Comparison of ENCODE assay signal across 9 mouse cellular contexts in genomic region chr14:122405897-122406540, GRCm38 (mm10). TPM values are rescaled to one million over a fixed set of nuclear protein-coding genes. Genes with fewer than 3 reads are reported as not detected.
DNase-seq lines count a peak whose midpoint lies in the region; ATAC-seq lines count a peak whose summit lies in the region.
"Had no signal": no experiment of that assay in that cellular context is flagged by ENCODE, and none has a peak within 500 bp of the region (broad histone marks: within the 10 kb centered on the region; RNA-seq: fewer than 3 reads in every experiment).

No protein-coding gene starts in this region.

- no peaks in the 10 kb centered on the region for H3K36me3 ChIP-seq in hindbrain, embryonic 13.5 days
- H3K36me3 ChIP-seq in midbrain, embryonic 13.5 days: no peaks in the 10 kb centered on the region

- intact Hi-C loops in heart, postnatal 14 days (cut with DNase I): no loop called here
- intact Hi-C loops in left cerebral cortex, postnatal 14 days (cut with DNase I): loop anchor here (5.0 kb wide), 3 partner anchors 46 to 174 kb away; partner anchors contain the start of genes Gm5089 and Zic2

- peaks cover 43% of the 10 kb centered on the region for H3K4me1 ChIP-seq in hindbrain, embryonic 13.5 days (replicated peaks)
- peaks cover 36% of the 10 kb centered on the region for H3K4me1 ChIP-seq in midbrain, embryonic 13.5 days (replicated peaks)

- 0 out of 2 replicates have a peak, but pooled peaks have one; percentile 15 for ATAC-seq in common myeloid progenitor, adult 5-6 weeks (replicated peaks; ENCODE audit: low read depth, poor library complexity, severe bottlenecking)
- ATAC-seq in hindbrain, embryonic 13.5 days (ENCODE audit: low FRiP score): no peak
- no peak for ATAC-seq in midbrain, embryonic 13.5 days

- peak overlapping the region; percentile 64 for H3K4me2 ChIP-seq in hindbrain, embryonic 13.5 days
- H3K4me2 ChIP-seq in midbrain, embryonic 13.5 days (replicated peaks): peak overlapping the region; percentile 66

- H3K27me3 ChIP-seq in hindbrain, embryonic 13.5 days: peaks cover 91% of the 10 kb centered on the region
- peaks cover 95% of the 10 kb centered on the region for H3K27me3 ChIP-seq in midbrain, embryonic 13.5 days

- peak overlapping the region; percentile 38 for H3K4me3 ChIP-seq in hindbrain, embryonic 13.5 days
- peak overlapping the region; percentile 38 for H3K4me3 ChIP-seq in midbrain, embryonic 13.5 days (replicated peaks)

- WGBS in hindbrain, embryonic 13.5 days: 2% methylated on average over 18 of the region's 18 CpGs
- 1% methylated on average over 18 of the region's 18 CpGs for WGBS in midbrain, embryonic 13.5 days

- DNase-seq in heart, adult 11 months: peak; percentile 76
- DNase-seq in heart, postnatal 14 days: no peak
- DNase-seq in spleen, postnatal 10 days (ENCODE audit: low spot score in 2 of 2): no peak
- DNase-seq in left cerebral cortex, postnatal 14 days (ENCODE audit: low spot score in 2 of 2): no peak
- no peak for DNase-seq in natural killer cell, adult 2 months (ENCODE audit: low spot score in 2 of 2)

- peak overlapping the region; percentile 58 for H3K27ac ChIP-seq in hindbrain, embryonic 13.5 days
- peak overlapping the region; percentile 81 for H3K27ac ChIP-seq in midbrain, embryonic 13.5 days
- H3K27ac ChIP-seq: macrophage had no signal

- H3K9ac ChIP-seq in hindbrain, embryonic 13.5 days: peak overlapping the region; percentile 68; the same call in 1 of the 2 replicates
- H3K9ac ChIP-seq in midbrain, embryonic 13.5 days (replicated peaks): peak overlapping the region; percentile 63

- H3K9me3 ChIP-seq in hindbrain, embryonic 13.5 days: no peaks in the 10 kb centered on the region
- no peaks in the 10 kb centered on the region for H3K9me3 ChIP-seq in midbrain, embryonic 13.5 days

RNA-seq across cellular contexts. Expression of gene Gm5089, which starts 44.9 kb away (rescaled TPM):
- total RNA-seq in heart, postnatal 14 days (2021): not detected
- total RNA-seq in common myeloid progenitor, adult 5-6 weeks (2017): not detected in 2 replicates
- polyA plus RNA-seq in hindbrain, embryonic 13.5 days (2015; fragmentation: Nextera tagmentation; extraction: Ambion mirVana): 1.8 and 3.0 TPM in 2 replicates
- 1.1 and 2.3 TPM in 2 replicates for polyA plus RNA-seq in midbrain, embryonic 13.5 days (2015; fragmentation: Nextera tagmentation; extraction: Ambion mirVana)
- under 1 TPM in 1 of 2 experiments, not detected in 1; 0.18 TPM for total RNA-seq in left cerebral cortex, postnatal 14 days (2021)
- polyA plus RNA-seq: macrophage had no signal

RNA-seq across cellular contexts. Expression of gene Zic5, which starts 59.5 kb away (rescaled TPM):
- not detected for total RNA-seq in heart, postnatal 14 days (2021)
- total RNA-seq in common myeloid progenitor, adult 5-6 weeks (2017): not detected in 2 replicates
- polyA plus RNA-seq in hindbrain, embryonic 13.5 days (2015; fragmentation: Nextera tagmentation; extraction: Ambion mirVana): 10.9 and 13.9 TPM in 2 replicates
- 15.5 and 16.7 TPM in 2 replicates for polyA plus RNA-seq in midbrain, embryonic 13.5 days (2015; fragmentation: Nextera tagmentation; extraction: Ambion mirVana)
- 1 to 10 TPM; 3.2 to 4.7 TPM for total RNA-seq in left cerebral cortex, postnatal 14 days (2021)
- polyA plus RNA-seq: macrophage had no signal
